Mouse (Mus musculus): ENCODE measurements around the gene Ifna6.
"Not testable (repeated sequence)": the region's sequence is repeated elsewhere in the genome, so short reads cannot be mapped to it uniquely, and the experiment has no call there.

The Ifna6 gene

DNA sequence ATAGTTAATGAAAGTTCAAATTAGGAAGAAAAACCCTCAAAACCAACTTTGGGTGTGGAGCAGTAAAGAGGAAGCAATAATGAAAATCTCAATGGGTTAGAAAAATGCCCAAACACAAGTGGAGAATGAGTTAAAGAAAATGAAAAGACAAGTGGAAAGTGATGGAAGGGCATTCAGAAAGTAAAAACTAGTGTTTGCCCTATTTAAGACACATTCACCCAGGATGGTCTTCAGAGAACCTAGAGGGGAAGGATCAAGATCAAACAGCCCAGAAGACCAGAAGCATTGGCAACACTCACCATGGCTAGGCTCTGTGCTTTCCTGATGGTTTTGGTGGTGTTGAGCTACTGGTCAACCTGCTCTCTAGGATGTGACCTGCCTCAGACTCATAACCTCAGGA, at the start of gene Ifna6:
TSS of gene Ifna6 (plus strand) at position 301 of the 400 bp plus-strand sequence.
- in situ Hi-C loops (cut with MboI), result not testable (repeated sequence)

DNA sequence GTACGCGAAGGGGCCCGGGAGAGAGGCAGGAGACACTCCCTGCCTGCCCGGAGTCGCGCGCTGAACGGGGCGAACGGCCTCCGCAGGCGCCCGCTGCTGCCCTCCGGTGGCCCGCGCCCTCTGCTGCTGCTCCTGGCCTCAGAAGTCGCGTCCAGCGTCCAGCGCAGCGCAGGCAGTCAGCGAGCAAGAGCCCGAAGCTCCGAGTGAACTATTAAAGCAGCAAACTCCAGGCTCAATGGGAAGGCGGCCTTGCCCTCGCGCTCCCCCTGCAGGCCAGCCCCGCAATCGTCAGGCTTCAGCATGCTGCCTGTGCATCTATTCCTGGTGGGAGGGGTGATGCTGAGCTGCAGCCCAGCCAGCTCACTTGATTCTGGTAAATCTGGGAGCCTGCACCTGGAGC, 47.7 kb upstream of the Ifna6 start, which contains the start of gene Gm13272:
TSS of gene Gm13272 (plus strand) at position 301 of the 400 bp plus-strand sequence.
- in situ Hi-C loops (cut with MboI), result not testable (repeated sequence)

DNA sequence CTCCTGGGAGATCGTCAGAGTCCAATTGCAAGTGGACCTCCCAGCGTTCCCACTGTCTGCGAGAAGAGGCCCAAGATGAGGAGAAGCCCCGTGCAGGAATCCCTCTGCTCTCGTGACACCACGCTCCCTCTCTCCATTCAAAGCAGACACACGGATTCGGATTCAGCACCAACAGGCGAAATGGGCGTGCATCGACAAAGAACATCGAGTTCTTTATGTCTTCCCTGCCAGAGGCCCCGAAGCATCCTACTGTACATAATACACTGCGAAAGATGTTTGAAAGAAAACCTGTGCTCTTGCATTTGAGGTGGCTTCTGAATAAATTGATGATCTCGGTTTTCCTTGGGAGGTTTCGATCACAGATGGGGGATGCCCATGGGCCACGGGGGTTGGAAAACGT, 46.9 kb upstream of the Ifna6 start:
- in situ Hi-C loops (cut with MboI), result not testable (repeated sequence)

DNA sequence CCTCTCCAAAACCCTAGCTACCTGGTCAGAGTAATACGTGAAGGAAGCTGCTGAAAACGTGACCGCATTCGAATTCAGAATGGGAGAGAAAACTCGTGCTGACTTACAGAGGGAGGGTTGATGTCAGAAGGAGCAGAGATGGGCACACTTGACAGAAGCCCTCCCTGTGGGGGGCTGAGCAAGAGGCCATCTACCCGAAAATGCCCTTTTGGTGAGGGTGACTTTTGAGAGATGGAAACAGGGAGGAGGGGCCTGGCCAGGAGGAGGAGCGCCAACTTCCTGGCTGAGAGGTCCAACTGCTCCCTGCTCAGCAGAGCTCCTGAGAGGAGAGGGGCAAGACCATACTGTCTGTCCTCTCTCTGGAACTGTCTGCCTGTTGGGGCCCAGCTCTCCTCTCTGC, 45.4 kb upstream of the Ifna6 start, which contains the start of gene Ifnz:
TSS of gene Ifnz (plus strand) at position 301 of the 400 bp plus-strand sequence.
- in situ Hi-C loops (cut with MboI), result not testable (repeated sequence)

- in situ Hi-C loops (cut with MboI), result not testable (repeated sequence)
These were observed 44.9 kb upstream of the Ifna6 start for GRCm38 (mm10) chr4:88782335-88782734.

DNA sequence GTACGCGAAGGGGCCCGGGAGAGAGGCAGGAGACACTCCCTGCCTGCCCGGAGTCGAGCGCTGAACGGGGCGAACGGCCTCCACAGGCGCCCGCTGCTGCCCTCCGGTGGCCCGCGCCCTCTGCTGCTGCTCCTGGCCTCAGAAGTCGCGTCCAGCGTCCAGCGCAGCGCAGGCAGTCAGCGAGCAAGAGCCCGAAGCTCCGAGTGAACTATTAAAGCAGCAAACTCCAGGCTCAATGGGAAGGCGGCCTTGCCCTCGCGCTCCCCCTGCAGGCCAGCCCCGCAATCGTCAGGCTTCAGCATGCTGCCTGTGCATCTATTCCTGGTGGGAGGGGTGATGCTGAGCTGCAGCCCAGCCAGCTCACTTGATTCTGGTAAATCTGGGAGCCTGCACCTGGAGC, 41.8 kb upstream of the Ifna6 start, which contains the start of gene Gm13276:
TSS of gene Gm13276 (plus strand) at position 301 of the 400 bp plus-strand sequence.
- in situ Hi-C loops (cut with MboI), result not testable (repeated sequence)

GRCm38 (mm10) chr4:88788402-88788801, 38.8 kb upstream of the Ifna6 start, which contains the start of gene Gm13277:
Gene Gm13277 (plus strand): TSS chr4:88788632.
- in situ Hi-C loops (cut with MboI), result not testable (repeated sequence)

DNA sequence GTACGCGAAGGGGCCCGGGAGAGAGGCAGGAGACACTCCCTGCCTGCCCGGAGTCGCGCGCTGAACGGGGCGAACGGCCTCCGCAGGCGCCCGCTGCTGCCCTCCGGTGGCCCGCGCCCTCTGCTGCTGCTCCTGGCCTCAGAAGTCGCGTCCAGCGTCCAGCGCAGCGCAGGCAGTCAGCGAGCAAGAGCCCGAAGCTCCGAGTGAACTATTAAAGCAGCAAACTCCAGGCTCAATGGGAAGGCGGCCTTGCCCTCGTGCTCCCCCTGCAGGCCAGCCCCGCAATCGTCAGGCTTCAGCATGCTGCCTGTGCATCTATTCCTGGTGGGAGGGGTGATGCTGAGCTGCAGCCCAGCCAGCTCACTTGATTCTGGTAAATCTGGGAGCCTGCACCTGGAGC, 36.0 kb upstream of the Ifna6 start, which contains the start of gene Gm13278:
TSS of gene Gm13278 (plus strand) at position 301 of the 400 bp plus-strand sequence.
- in situ Hi-C loops (cut with MboI), result not testable (repeated sequence)

DNA sequence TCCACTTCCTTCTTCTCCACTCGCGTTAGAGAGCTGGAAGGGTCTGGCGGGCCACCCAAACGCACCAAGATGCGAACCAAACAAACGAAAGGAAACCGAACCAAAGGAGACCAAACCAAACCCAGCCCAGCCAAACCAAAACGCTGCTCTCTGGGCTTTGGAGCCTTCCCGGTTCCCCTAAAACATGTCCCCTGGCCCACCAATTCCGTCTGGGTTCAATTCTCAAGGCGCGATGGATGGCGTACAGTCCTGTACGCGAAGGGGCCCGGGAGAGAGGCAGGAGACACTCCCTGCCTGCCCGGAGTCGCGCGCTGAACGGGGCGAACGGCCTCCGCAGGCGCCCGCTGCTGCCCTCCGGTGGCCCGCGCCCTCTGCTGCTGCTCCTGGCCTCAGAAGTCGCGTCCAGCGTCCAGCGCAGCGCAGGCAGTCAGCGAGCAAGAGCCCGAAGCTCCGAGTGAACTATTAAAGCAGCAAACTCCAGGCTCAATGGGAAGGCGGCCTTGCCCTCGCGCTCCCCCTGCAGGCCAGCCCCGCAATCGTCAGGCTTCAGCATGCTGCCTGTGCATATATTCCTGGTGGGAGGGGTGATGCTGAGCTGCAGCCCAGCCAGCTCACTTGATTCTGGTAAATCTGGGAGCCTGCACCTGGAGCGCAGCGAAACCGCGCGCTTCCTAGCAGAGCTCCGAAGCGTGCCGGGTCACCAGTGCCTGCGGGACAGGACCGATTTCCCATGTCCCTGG, 33.1 kb upstream of the Ifna6 start, which contains the start of gene Gm13275:
TSS of gene Gm13275 (plus strand) at position 552 of the 740 bp plus-strand sequence.
- in situ Hi-C loops (cut with MboI), result not testable (repeated sequence)

GRCm38 (mm10) chr4:88797097-88797496, 30.1 kb upstream of the Ifna6 start, which contains the start of gene Gm13279:
Gene Gm13279 (plus strand): TSS chr4:88797397.
- in situ Hi-C loops (cut with MboI), result not testable (repeated sequence)

GRCm38 (mm10) chr4:88799365-88799764, 27.9 kb upstream of the Ifna6 start, which contains the start of gene Gm13285:
Gene Gm13285 (plus strand): TSS chr4:88799665.
- in situ Hi-C loops (cut with MboI), result not testable (repeated sequence)

DNA sequence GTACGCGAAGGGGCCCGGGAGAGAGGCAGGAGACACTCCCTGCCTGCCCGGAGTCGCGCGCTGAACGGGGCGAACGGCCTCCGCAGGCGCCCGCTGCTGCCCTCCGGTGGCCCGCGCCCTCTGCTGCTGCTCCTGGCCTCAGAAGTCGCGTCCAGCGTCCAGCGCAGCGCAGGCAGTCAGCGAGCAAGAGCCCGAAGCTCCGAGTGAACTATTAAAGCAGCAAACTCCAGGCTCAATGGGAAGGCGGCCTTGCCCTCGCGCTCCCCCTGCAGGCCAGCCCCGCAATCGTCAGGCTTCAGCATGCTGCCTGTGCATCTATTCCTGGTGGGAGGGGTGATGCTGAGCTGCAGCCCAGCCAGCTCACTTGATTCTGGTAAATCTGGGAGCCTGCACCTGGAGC, 24.3 kb upstream of the Ifna6 start, which contains the start of gene Gm13287:
TSS of gene Gm13287 (plus strand) at position 301 of the 400 bp plus-strand sequence.
- in situ Hi-C loops (cut with MboI), result not testable (repeated sequence)

DNA sequence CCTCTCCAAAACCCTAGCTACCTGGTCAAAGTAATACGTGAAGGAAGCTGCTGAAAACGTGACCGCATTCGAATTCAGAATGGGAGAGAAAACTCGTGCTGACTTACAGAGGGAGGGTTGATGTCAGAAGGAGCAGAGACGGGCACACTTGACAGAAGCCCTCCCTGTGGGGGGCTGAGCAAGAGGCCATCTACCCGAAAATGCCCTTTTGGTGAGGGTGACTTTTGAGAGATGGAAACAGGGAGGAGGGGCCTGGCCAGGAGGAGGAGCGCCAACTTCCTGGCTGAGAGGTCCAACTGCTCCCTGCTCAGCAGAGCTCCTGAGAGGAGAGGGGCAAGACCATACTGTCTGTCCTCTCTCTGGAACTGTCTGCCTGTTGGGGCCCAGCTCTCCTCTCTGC, 22.0 kb upstream of the Ifna6 start, which contains the start of gene Gm13288:
TSS of gene Gm13288 (plus strand) at position 301 of the 400 bp plus-strand sequence.
- in situ Hi-C loops (cut with MboI), result not testable (repeated sequence)

DNA sequence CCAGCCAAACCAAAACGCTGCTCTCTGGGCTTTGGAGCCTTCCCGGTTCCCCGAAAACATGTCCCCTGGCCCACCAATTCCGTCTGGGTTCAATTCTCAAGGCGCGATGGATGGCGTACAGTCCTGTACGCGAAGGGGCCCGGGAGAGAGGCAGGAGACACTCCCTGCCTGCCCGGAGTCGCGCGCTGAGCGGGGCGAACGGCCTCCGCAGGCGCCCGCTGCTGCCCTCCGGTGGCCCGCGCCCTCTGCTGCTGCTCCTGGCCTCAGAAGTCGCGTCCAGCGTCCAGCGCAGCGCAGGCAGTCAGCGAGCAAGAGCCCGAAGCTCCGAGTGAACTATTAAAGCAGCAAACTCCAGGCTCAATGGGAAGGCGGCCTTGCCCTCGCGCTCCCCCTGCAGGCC, 21.5 kb upstream of the Ifna6 start:
- in situ Hi-C loops (cut with MboI), result not testable (repeated sequence)

DNA sequence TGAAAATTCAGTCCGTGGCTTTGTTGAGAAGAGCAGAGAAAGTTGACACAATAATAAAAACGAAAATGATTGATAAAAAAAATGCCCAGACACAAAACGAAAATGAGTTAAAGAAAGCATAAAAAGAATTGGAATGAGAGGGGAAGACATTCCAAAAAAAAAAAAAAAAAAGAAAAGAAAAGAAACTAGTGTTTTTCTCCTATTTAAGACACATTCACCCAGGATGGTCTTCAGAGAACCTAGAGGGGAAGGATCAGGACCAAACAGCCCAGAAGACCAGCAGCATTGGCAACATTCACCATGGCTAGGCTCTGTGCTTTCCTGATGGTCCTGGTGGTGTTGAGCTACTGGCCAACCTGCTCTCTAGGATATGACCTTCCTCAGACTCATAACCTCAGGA, 11.3 kb upstream of the Ifna6 start, which contains the start of gene Ifna7:
TSS of gene Ifna7 (plus strand) at position 301 of the 400 bp plus-strand sequence.
- in situ Hi-C loops (cut with MboI), result no loop called here

- in situ Hi-C loops (cut with MboI), result no loop called here
These were observed 7.6 kb upstream of the Ifna6 start, which contains the start of gene Ifna11 for GRCm38 (mm10) chr4:88819659-88820058. Gene Ifna11 (plus strand): TSS chr4:88819959.

DNA sequence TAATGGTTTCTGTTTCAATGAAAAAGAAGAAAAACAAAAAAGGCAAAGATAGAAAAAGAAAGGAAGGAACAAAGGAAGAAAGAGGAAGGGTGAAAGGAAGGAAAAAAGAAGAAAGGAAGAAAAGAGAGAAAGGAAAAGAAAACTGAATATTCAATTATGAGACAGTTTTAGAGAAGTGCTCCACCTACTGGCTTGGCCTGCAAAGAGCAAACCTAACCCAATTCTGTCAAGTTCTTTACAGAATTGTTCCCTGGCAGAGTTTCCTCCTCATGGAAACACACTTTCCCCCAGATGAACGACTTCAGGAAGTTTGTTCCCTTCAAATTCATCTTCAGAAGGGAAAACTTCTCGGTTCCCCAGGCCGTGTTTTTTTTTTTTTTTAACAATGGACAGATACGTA, 4.2 kb upstream of the Ifna6 start:
- in situ Hi-C loops (cut with MboI), result no loop called here

DNA sequence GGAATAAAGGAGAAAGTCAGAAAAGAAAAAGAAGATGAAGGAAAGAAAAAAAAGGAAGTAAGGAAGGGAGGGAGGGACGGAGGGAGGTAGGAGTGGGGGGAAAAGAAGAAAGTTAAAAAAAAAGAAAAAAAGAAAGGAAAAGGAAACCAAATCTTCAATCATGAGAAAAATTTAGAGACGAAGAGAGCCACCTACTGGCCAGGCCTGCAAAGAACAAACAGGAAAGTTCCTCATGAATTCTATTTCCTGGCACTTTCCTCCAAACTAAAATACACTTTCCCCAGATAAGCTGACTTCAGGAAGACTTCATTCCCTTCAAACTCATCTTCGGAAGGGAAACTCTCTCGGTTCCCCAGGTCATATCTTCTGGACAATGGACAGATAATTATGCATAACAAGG, 3.3 kb downstream of the Ifna6 start:
- in situ Hi-C loops (cut with MboI), result no loop called here

- in situ Hi-C loops (cut with MboI), result not testable (repeated sequence)
These were observed 8.0 kb downstream of the Ifna6 start, which contains the start of gene Ifna5 for GRCm38 (mm10) chr4:88835225-88835624. Gene Ifna5 (plus strand): TSS chr4:88835525.

GRCm38 (mm10) chr4:88838828-88839227, 11.6 kb downstream of the Ifna6 start:
- in situ Hi-C loops (cut with MboI), result no loop called here

GRCm38 (mm10) chr4:88840058-88840457, 12.8 kb downstream of the Ifna6 start:
- in situ Hi-C loops (cut with MboI), result no loop called here

GRCm38 (mm10) chr4:88841438-88841911, 14.3 kb downstream of the Ifna6 start, which contains the start of gene Ifna4:
Gene Ifna4 (plus strand): TSS chr4:88841861.
- in situ Hi-C loops (cut with MboI), result no loop called here
